Mouse (Mus musculus) kidney, postnatal 0 days (tissue): ENCODE data around the gene Aplp2. TPM values are rescaled to one million over a fixed set of nuclear protein-coding genes. Genes with fewer than 3 reads are reported as not detected.

ENCODE experiments used
- ATAC-seq: fragments of 200-750 bp; cut with Nextera tagmentation; replicated peaks from 2 replicates; pipeline ENCODE4 v1.8.0; 2017; ENCODE audit warnings: low read depth, moderate number of reproducible peaks, moderate TSS enrichment, moderate library complexity; ENCODE audit not compliant: low FRiP score
- DNase-seq: peaks from one replicate; pipeline ENCODE4 v3.0.0-alpha.2; 2016; ENCODE audit warnings: low spot score
- H3K27ac ChIP-seq: fragments of 300-500 bp; sonication (generic); 2 replicates; pipeline ENCODE4 v1.5.1; 2014; ENCODE audit warnings: mild to moderate bottlenecking
- H3K27me3 ChIP-seq: fragments of 300-500 bp; sonication (generic); 2 replicates; pipeline ENCODE4 v1.6.1; 2014; ENCODE audit warnings: low read length, mixed read lengths; ENCODE audit not compliant: insufficient read depth
- H3K36me3 ChIP-seq: fragments of 300-500 bp; sonication (generic); 2 replicates; pipeline ENCODE4 v1.6.1; 2014; ENCODE audit warnings: low read length, mixed read lengths; ENCODE audit not compliant: insufficient read depth
- H3K4me1 ChIP-seq: fragments of 300-500 bp; sonication (generic); replicated peaks from 2 replicates; pipeline ENCODE4 v1.6.1; 2014; ENCODE audit warnings: antibody characterized with exemption, low read length, mixed read lengths; ENCODE audit not compliant: insufficient read depth
- H3K4me2 ChIP-seq: fragments of 300-500 bp; sonication (generic); 2 replicates; pipeline ENCODE4 v1.6.1; 2014; ENCODE audit warnings: mild to moderate bottlenecking, low read length, moderate library complexity, mixed read lengths
- H3K4me3 ChIP-seq: fragments of 300-500 bp; sonication (generic); replicated peaks from 2 replicates; pipeline ENCODE4 v1.5.1; 2014; ENCODE audit warnings: low read depth, low read length
- H3K9ac ChIP-seq: fragments of 300-500 bp; sonication (generic); 2 replicates; pipeline ENCODE4 v1.6.1; 2014; ENCODE audit warnings: low read depth, low read length
- H3K9me3 ChIP-seq: fragments of 300-500 bp; sonication (generic); replicated peaks from 2 replicates; pipeline ENCODE4 v1.6.1; 2016; ENCODE audit warnings: low read length, inconsistent platforms, mixed read lengths
- CTCF ChIP-seq: IDR thresholded peaks from 2 replicates; pipeline ENCODE4 v1.5.1; 2016; ENCODE audit warnings: antibody characterized with exemption, low read depth, mild to moderate bottlenecking, moderate library complexity
- WGBS: fragments of 180-500 bp; shearing (Covaris S2); extraction: QIAGEN DNeasy Blood & Tissue Kit; methylation state at CpG from one replicate; pipeline ENCODE4 v1.1.7; 2014; 5-methylcytosine and 5-hydroxymethylcytosine counted together
- polyA plus RNA-seq: library from polyadenylated mRNA; unstranded; fragments of >200 nt; fragmentation: Nextera tagmentation; extraction: Ambion mirVana; gene quantifications from 2 replicates; pipeline ENCODE4 v1.2.1, GENCODE M21; 2015

Gene Aplp2
- polyA plus RNA-seq, 1 experiment from 2014 or later: 367 TPM

- Histone ChIP-seq H3K27me3 (no peaks in the 10 kb centered on the region), H3K9ac (no peak overlapping the region), H3K9me3 (no peaks in the 10 kb centered on the region), H3K4me3 (no peak overlapping the region), H3K27ac (no peak overlapping the region), H3K4me1 (no peaks in the 10 kb centered on the region), H3K36me3 (no peaks in the 10 kb centered on the region), H3K4me2 (no peak overlapping the region)
- DNase-seq: no peak
- TF ChIP-seq CTCF: no peak
- WGBS: 80% methylated on average over 9 of the region's 9 CpGs
- no peak for ATAC-seq
Observed at GRCm38 (mm10) chr9:31235489-31235888, 23.9 kb upstream of the Aplp2 start.

- Histone ChIP-seq H3K4me1 (no peaks in the 10 kb centered on the region), H3K9me3 (no peaks in the 10 kb centered on the region), H3K4me3 (no peak overlapping the region), H3K27me3 (no peaks in the 10 kb centered on the region), H3K27ac (no peak overlapping the region), H3K4me2 (no peak overlapping the region), H3K9ac (no peak overlapping the region), H3K36me3 (no peaks in the 10 kb centered on the region)
- 44% methylated on average over 4 of the region's 4 CpGs for WGBS
- ATAC-seq: no peak
- DNase-seq: no peak
- TF ChIP-seq CTCF: no peak
Observed at GRCm38 (mm10) chr9:31235030-31235429, 23.4 kb upstream of the Aplp2 start.

DNA sequence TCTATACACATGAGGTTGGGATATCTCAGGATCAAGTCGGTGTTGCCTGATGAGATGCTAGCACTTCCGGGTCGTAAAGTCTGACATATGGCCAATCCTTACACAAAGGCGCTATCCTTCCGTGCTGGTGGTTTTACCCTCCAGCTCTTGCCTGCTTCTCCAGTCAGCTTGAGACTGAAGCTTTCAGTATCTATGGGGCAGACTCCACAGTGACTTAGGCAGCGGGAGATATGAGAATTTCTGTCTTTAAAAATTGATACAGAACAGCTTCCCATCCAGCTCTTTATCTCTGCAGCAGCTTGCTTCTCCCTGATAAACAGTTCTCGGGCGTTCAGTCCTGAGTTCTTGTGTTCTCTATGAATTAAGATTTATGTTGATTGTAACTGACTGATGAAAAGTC lies 14.9 kb upstream of the Aplp2 start:
- Histone ChIP-seq H3K27me3 (no peaks in the 10 kb centered on the region), H3K4me1 (no peaks in the 10 kb centered on the region), H3K36me3 (no peaks in the 10 kb centered on the region), H3K27ac (no peak overlapping the region), H3K4me2 (no peak overlapping the region), H3K9me3 (no peaks in the 10 kb centered on the region), H3K4me3 (no peak overlapping the region), H3K9ac (no peak overlapping the region)
- DNase-seq (no peak), ATAC-seq (no peak)
- no peak for TF ChIP-seq CTCF
- 56% methylated on average over 8 of the region's 8 CpGs for WGBS

GRCm38 (mm10) chr9:31225808-31226207 lies 14.2 kb upstream of the Aplp2 start:
- TF ChIP-seq CTCF: no peak
- ATAC-seq (no peak), DNase-seq (no peak)
- Histone ChIP-seq H3K9me3 (no peaks in the 10 kb centered on the region), H3K9ac (no peak overlapping the region), H3K27ac (no peak overlapping the region), H3K27me3 (no peaks in the 10 kb centered on the region), H3K4me1 (no peaks in the 10 kb centered on the region), H3K4me3 (no peak overlapping the region), H3K36me3 (no peaks in the 10 kb centered on the region), H3K4me2 (no peak overlapping the region)
- WGBS: 79% methylated on average over 11 of the region's 11 CpGs

GRCm38 (mm10) chr9:31223475-31223874 lies 11.9 kb upstream of the Aplp2 start:
- no peak overlapping the region for H3K9ac ChIP-seq
- H3K27me3 ChIP-seq: no peaks in the 10 kb centered on the region
- no peak for TF ChIP-seq CTCF
- H3K4me3 ChIP-seq: no peak overlapping the region
- ATAC-seq (no peak), DNase-seq (no peak)
- H3K27ac ChIP-seq: no peak overlapping the region
- H3K9me3 ChIP-seq: no peaks in the 10 kb centered on the region
- H3K36me3 ChIP-seq: no peaks in the 10 kb centered on the region
- no peaks in the 10 kb centered on the region for H3K4me1 ChIP-seq
- 55% methylated on average over 4 of the region's 4 CpGs for WGBS
- H3K4me2 ChIP-seq: no peak overlapping the region

DNA sequence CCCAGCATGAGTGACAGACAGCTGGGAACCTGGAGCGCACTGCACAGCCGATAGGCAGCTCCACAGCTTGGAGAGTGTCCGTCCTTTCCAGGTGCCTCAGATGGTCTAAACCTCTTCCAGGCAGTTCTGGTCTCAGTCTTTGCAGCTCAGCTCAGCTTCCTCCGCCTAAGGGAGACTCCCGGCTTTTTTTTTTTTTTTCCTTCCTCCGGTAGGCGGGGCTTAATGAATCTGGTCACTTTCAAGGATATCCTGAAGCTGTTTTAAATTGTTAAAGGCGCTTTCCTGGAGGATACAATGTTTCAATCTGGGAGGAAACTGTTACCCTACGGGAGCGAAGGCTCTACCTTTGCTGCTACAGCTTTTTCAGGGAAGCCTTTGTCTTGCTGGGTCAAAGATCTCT lies 9.6 kb upstream of the Aplp2 start:
- Histone ChIP-seq H3K27ac (peak overlapping the region; percentile 39; the same call in 1 of the 2 replicates), H3K27me3 (no peaks in the 10 kb centered on the region), H3K4me2 (peak overlapping the region; percentile 10; the same call in 1 of the 2 replicates), H3K9me3 (no peaks in the 10 kb centered on the region), H3K9ac (no peak overlapping the region), H3K4me1 (no peaks in the 10 kb centered on the region), H3K36me3 (no peaks in the 10 kb centered on the region), H3K4me3 (no peak overlapping the region)
- no peak for ATAC-seq
- TF ChIP-seq CTCF: no peak
- WGBS: 23% methylated on average over 10 of the region's 10 CpGs
- no peak for DNase-seq
